Mouse (Mus musculus) liver, embryonic 13.5 days (tissue): ENCODE data around the gene Acot3. TPM values are rescaled to one million over a fixed set of nuclear protein-coding genes. Genes with fewer than 3 reads are reported as not detected.
A peak's percentile ranks its signal among the peaks of the same experiment; 100 is the strongest.
"Not testable (repeated sequence)": the region's sequence is repeated elsewhere in the genome, so short reads cannot be mapped to it uniquely, and the experiment has no call there.

Experiments used
- ATAC-seq: fragments of 200-750 bp; cut with Nextera tagmentation; 2 replicates; pipeline ENCODE4 v1.8.0; 2017; ENCODE audit warnings: low read depth, mild to moderate bottlenecking, moderate number of reproducible peaks, moderate library complexity
- DNase-seq: peaks from one replicate; pipeline ENCODE4 v3.0.0; 2022
- H3K27ac ChIP-seq: fragments of 300-500 bp; sonication (generic); 2 replicates; pipeline ENCODE4 v1.5.1; 2015; ENCODE audit warnings: moderate library complexity, mild to moderate bottlenecking, inconsistent platforms
- H3K27me3 ChIP-seq: fragments of 300-500 bp; sonication (generic); 2 replicates; pipeline ENCODE4 v1.6.1; 2015; ENCODE audit warnings: mild to moderate bottlenecking, inconsistent platforms
- H3K36me3 ChIP-seq: fragments of 300-500 bp; sonication (generic); 2 replicates; pipeline ENCODE4 v1.6.1; 2015; ENCODE audit warnings: mild to moderate bottlenecking, inconsistent platforms
- H3K4me1 ChIP-seq: fragments of 300-500 bp; sonication (generic); replicated peaks from 2 replicates; pipeline ENCODE4 v1.6.1; 2015; ENCODE audit warnings: inconsistent platforms
- H3K4me2 ChIP-seq: fragments of 300-500 bp; sonication (generic); 2 replicates; pipeline ENCODE4 v1.6.1; 2015; ENCODE audit warnings: inconsistent platforms, mild to moderate bottlenecking, moderate library complexity
- H3K4me3 ChIP-seq: fragments of 300-500 bp; sonication (generic); replicated peaks from 2 replicates; pipeline ENCODE4 v1.5.1; 2015; ENCODE audit warnings: mild to moderate bottlenecking, inconsistent platforms
- H3K9ac ChIP-seq: fragments of 300-500 bp; sonication (generic); 2 replicates; pipeline ENCODE4 v1.6.1; 2015; ENCODE audit warnings: mild to moderate bottlenecking, inconsistent platforms
- H3K9me3 ChIP-seq: fragments of 300-500 bp; sonication (generic); replicated peaks from 2 replicates; pipeline ENCODE4 v1.6.1; 2016; ENCODE audit warnings: inconsistent platforms
- WGBS: fragments of 180-500 bp; shearing (Covaris S2); methylation state at CpG from one replicate; pipeline ENCODE4 v1.1.7; 2015; ENCODE audit not compliant: insufficient replicate concordance; 5-methylcytosine and 5-hydroxymethylcytosine counted together
- polyA plus RNA-seq: library from polyadenylated mRNA; unstranded; fragments of >200 nt; fragmentation: Nextera tagmentation; extraction: Ambion mirVana; gene quantifications from 2 replicates; pipeline ENCODE4 v1.2.1, GENCODE M21; 2015

Acot3 gene
- 4.2 and 4.7 TPM in 2 replicates for polyA plus RNA-seq

GRCm38 (mm10) chr12:84051937-84052474, at the start of gene Acot3:
Acot3 (plus strand) TSS chr12:84052144.
- H3K36me3 ChIP-seq = peaks cover 9% of the 10 kb centered on the region
- WGBS = 40% methylated on average over 5 of the region's 5 CpGs
- DNase-seq = no peak
- H3K4me1 ChIP-seq = no peaks in the 10 kb centered on the region
- peak within 1 kb of the TSS; percentile 49 for H3K27ac ChIP-seq
- ATAC-seq = no peak
- no peak within 1 kb of the TSS for H3K9ac ChIP-seq
- peak within 1 kb of the TSS; percentile 64 for H3K4me2 ChIP-seq
- H3K9me3 ChIP-seq = 0 out of 2 replicates have a peak, but pooled peaks cover 6% of the 10 kb centered on the region
- H3K27me3 ChIP-seq = peaks cover 34% of the 10 kb centered on the region
- peak within 1 kb of the TSS; percentile 52 for H3K4me3 ChIP-seq

DNA sequence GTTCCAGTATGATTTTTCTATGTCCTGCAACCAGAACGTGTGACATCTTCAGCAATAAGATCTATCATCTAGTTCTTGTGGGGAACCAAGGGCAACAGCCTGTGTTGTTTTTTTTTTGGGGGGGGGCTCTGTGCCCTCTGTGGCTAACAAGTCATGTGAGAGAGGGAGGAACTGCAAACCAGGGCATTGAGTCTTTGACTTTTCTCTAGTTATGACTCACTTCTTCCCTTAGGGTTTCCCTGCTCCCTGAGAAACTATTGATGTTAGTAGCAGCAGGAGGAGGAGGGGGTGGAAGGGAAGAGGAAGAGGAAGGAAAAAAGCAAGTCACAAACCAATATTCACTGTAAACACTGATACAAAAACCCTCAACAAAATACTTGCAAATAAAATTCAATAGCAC, 48.1 kb upstream of the Acot3 start:
- H3K9me3 ChIP-seq = no peaks in the 10 kb centered on the region
- DNase-seq (no peak), ATAC-seq (no peak)
- peaks cover 7% of the 10 kb centered on the region for H3K27me3 ChIP-seq
- H3K36me3 ChIP-seq = no peaks in the 10 kb centered on the region
- H3K27ac ChIP-seq = no peak overlapping the region
- peaks cover under 1% of the 10 kb centered on the region; the same call in 1 of the 2 replicates for H3K4me1 ChIP-seq
- 45% methylated on average over 1 of the region's 1 CpGs for WGBS
- H3K9ac ChIP-seq = no peak overlapping the region
- H3K4me2 ChIP-seq = no peak overlapping the region
- H3K4me3 ChIP-seq = no peak overlapping the region

GRCm38 (mm10) chr12:84008251-84008650, 43.7 kb upstream of the Acot3 start:
- Histone ChIP-seq H3K9ac (no peak overlapping the region), H3K4me2 (no peak overlapping the region), H3K27me3 (peaks cover 35% of the 10 kb centered on the region), H3K36me3 (no peaks in the 10 kb centered on the region), H3K9me3 (no peaks in the 10 kb centered on the region), H3K4me3 (no peak overlapping the region), H3K4me1 (0 out of 2 replicates have a peak, but pooled peaks cover 4% of the 10 kb centered on the region), H3K27ac (no peak overlapping the region)
- DNase-seq (no peak), ATAC-seq (no peak)
- 77% methylated on average over 12 of the region's 12 CpGs for whole genome bisulfite sequencing

DNA sequence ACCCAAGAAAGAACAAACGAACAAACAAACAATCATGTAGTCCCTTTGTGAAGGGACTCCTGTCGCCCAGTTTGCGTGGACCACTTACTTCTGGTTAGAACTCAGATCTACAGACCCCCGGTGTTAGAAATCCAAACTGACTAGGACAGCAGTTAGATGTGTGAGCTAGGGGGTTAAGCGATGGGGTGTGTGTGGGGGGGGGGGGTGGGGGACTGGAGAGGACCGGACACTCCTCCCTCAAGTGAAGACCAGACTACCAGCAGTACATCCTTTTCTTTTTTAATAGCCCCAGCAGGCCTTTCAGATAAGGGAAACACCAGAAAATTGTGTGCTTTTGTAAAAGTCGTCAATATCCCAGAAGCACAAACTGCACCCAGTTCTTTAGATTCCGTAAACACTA, 43.2 kb upstream of the Acot3 start:
- H3K9me3 ChIP-seq = no peaks in the 10 kb centered on the region
- no peak overlapping the region for H3K27ac ChIP-seq
- H3K4me2 ChIP-seq = peak overlapping the region; percentile 53
- H3K9ac ChIP-seq = no peak overlapping the region
- peaks cover 35% of the 10 kb centered on the region for H3K27me3 ChIP-seq
- no peaks in the 10 kb centered on the region for H3K36me3 ChIP-seq
- 52% methylated on average over 8 of the region's 8 CpGs for WGBS
- H3K4me3 ChIP-seq = no peak overlapping the region
- DNase-seq = no peak
- 0 out of 2 replicates have a peak, but pooled peaks cover 4% of the 10 kb centered on the region for H3K4me1 ChIP-seq
- ATAC-seq = no peak

DNA sequence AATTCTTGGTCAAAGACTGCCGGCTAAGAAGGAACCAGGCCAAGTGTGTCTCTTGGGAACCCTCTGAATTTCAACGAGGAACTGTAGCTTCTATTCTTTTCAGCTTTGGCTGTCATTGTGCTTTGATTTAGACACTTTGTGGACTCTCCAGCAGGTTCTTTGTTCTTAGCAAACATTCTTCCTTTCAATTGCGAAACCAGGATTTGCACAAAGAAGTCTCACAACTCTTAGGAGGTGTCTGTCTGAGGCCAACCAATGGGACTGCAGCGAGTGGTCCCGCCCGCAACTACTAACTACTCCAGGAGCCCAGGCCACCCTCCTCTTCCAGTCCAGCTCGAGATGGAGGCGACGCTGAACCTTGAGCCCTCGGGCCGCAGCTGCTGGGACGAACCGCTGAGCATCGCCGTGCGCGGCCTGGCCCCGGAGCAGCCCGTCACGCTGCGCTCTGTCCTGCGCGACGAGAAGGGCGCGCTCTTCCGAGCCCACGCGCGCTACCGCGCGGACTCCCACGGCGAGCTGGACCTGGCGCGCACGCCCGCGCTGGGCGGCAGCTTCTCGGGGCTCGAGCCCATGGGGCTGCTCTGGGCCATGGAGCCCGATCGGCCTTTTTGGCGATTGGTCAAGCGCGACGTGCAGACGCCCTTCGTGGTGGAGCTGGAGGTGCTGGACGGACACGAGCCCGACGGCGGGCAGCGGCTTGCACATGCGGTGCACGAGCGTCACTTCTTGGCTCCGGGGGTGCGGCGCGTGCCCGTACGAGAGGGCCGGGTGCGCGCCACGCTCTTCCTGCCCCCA, 42.6 kb upstream of the Acot3 start, which contains the start of gene Acot1:
Acot1 (plus strand) TSS at position 320 of the 795 bp plus-strand sequence.
- H3K9me3 ChIP-seq, DNase-seq, H3K4me1 ChIP-seq, H3K36me3 ChIP-seq: not testable (repeated sequence)
- H3K4me2 ChIP-seq = peak within 1 kb of the TSS; percentile 53
- H3K9ac ChIP-seq = peak within 1 kb of the TSS; percentile 45; the same call in 1 of the 2 replicates
- peaks cover 35% of the 10 kb centered on the region for H3K27me3 ChIP-seq
- WGBS = 3% methylated on average over 52 of the region's 70 CpGs
- H3K4me3 ChIP-seq = peak within 1 kb of the TSS; percentile 47
- peak; percentile 70 for ATAC-seq
- H3K27ac ChIP-seq = peak within 1 kb of the TSS; percentile 11; the same call in 1 of the 2 replicates

DNA sequence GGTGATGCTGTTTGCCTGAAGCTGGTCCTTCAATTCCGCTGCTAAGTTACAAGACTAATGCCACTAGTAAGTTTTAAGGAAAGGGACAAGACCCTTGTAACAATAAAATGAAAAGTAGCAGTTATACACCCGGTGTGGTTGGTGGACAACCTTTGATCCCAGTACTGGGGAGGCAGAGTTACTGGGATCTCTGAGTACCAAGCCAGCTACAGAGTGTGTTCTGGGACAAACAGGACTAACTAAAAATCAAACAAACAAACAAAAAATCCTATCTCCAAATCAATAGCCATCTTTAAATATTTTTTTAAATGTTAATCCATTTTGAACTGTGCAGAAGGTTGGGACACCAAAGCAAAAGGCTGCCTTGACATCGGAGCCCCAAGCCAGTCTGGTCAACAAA, 41.7 kb upstream of the Acot3 start:
- Histone ChIP-seq H3K9ac (0 out of 2 replicates have a peak overlapping the region, but pooled peaks have one; percentile 45), H3K4me3 (peak overlapping the region; percentile 47), H3K4me2 (peak overlapping the region; percentile 53), H3K9me3 (no peaks in the 10 kb centered on the region), H3K27ac (no peak overlapping the region), H3K4me1 (0 out of 2 replicates have a peak, but pooled peaks cover 4% of the 10 kb centered on the region), H3K27me3 (peaks cover 35% of the 10 kb centered on the region), H3K36me3 (no peaks in the 10 kb centered on the region)
- no peak for ATAC-seq
- 62% methylated on average over 3 of the region's 3 CpGs for WGBS
- no peak for DNase-seq

DNA sequence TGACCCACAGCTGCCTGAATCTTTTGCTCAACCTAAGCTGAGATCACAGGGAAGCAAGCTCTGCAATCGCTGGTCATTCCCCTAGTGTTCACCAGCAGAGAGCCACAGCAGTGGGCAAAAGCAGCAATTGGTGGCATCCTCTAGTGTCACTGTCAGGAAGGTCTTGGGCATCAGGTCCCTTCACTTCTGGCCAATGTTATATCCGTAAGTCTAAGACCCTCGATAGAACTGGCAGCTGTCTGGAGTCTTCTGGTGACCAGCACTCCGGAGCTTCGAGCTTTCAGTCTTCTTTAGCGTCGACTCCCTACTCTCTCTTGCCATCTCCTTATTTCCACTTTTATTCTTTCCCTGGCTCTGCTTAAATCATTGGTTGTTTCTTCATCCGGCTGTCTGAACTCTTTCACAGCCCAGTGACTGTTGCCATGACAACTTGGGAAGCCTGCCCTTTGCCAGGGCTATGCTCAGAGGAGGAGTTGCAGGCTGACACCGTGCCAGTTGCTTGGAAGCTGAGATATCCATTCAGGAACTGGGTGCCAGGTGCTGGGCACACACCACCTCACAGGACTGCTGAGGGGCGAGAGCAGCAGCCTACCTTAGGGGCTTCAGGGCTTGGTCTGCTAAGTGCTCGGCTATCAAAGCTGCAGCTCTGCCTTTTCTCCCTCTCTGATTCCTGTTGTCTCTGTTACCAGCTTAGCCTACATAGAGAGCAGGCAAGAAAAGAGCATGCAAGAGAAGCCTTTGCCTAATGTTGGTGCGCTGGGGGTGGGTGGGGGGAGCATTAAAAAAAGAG, 40.5 kb upstream of the Acot3 start:
- H3K27ac ChIP-seq = no peak overlapping the region
- WGBS = 51% methylated on average over 12 of the region's 12 CpGs
- H3K4me2 ChIP-seq = peak overlapping the region; percentile 53
- 0 out of 2 replicates have a peak, but pooled peaks cover 4% of the 10 kb centered on the region for H3K4me1 ChIP-seq
- H3K27me3 ChIP-seq = peaks cover 35% of the 10 kb centered on the region
- H3K9me3 ChIP-seq = no peaks in the 10 kb centered on the region
- H3K4me3 ChIP-seq = peak overlapping the region; percentile 16; the same call in 1 of the 2 replicates
- H3K36me3 ChIP-seq = no peaks in the 10 kb centered on the region
- no peak for DNase-seq
- ATAC-seq = no peak
- H3K9ac ChIP-seq = no peak overlapping the region

DNA sequence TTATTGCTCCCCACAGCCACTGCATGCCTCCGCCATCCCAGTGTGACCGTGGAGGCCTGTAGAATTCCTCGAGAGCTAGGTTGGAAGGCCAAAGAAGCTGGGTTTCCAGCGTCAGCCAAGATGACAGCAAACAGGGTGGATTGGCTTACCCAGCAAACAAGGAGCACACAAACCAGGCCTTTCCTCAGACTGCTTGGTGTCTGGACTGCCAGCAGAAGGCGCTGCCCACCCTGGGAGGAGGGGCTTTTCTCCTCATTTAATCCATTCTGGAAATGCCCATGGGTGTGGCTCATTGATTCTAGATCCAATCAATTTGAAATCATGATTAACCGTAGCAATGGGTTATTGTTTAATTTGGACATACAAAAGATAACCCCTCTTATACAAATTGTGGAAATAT, 38.8 kb upstream of the Acot3 start:
- ATAC-seq (no peak), DNase-seq (no peak)
- peaks cover 35% of the 10 kb centered on the region for H3K27me3 ChIP-seq
- no peaks in the 10 kb centered on the region for H3K36me3 ChIP-seq
- H3K9me3 ChIP-seq = no peaks in the 10 kb centered on the region
- H3K4me2 ChIP-seq = no peak overlapping the region
- 65% methylated on average over 6 of the region's 6 CpGs for WGBS
- no peak overlapping the region for H3K27ac ChIP-seq
- 0 out of 2 replicates have a peak, but pooled peaks cover 4% of the 10 kb centered on the region for H3K4me1 ChIP-seq
- H3K9ac ChIP-seq = no peak overlapping the region
- H3K4me3 ChIP-seq = no peak overlapping the region

GRCm38 (mm10) chr12:84013701-84014100, 38.2 kb upstream of the Acot3 start:
- no peak overlapping the region for H3K4me2 ChIP-seq
- WGBS = 76% methylated on average over 7 of the region's 7 CpGs
- peaks cover 30% of the 10 kb centered on the region for H3K27me3 ChIP-seq

DNA sequence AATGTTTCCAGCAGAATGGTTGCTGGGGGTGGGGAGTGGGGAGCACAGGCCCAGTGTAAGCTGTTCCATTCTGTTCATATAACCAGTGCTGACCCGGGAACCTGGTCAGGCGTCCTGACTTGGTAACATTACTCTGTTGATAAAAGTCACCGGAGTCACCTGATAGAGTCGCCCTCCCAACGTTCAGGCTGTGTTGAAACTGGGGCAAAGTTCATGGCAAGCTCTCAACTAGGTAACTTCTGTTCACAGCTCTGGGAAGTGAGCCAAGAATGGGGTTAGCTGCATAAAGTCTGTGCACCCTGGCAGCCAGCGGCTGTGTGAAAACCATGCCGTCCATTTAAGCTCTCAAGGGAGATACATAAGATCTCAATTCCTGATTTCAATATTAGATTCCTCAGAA, 31.4 kb upstream of the Acot3 start:
- H3K4me3 ChIP-seq, H3K4me2 ChIP-seq, H3K9me3 ChIP-seq, H3K9ac ChIP-seq, H3K27me3 ChIP-seq, DNase-seq, H3K36me3 ChIP-seq, H3K27ac ChIP-seq, H3K4me1 ChIP-seq: not testable (repeated sequence)
- 53% methylated on average over 7 of the region's 7 CpGs for WGBS
- peak; percentile 79 for ATAC-seq

More at GRCm38 (mm10) chr12:84013701-84014100, 38.2 kb upstream of the Acot3 start:
- ATAC-seq (no peak), DNase-seq (no peak)
- Histone ChIP-seq H3K9ac (no peak overlapping the region), H3K27ac (no peak overlapping the region), H3K9me3 (no peaks in the 10 kb centered on the region), H3K36me3 (no peaks in the 10 kb centered on the region; the same call in 1 of the 2 replicates), H3K4me1 (0 out of 2 replicates have a peak, but pooled peaks cover 4% of the 10 kb centered on the region), H3K4me3 (no peak overlapping the region)

DNA sequence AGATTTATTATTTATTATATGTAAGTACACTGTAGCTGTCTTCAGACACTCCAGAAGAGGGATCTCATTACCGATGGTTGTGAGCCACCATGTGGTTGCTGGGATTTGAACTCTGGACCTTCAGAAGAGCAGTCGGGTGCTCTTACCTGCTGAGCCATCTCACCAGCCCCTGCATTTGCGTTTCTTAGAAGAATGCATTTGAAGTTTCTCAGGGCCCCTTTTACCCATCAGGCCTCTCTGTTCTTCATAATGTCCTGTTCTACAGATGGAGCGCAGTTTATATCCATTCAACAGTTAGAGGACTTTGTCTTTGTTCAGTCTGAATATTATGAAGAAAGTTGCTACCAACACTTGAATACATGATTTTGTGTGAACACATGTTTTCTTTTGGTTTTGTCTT, 29.7 kb upstream of the Acot3 start:
- WGBS = 72% methylated on average over 4 of the region's 4 CpGs
- ATAC-seq, H3K4me3 ChIP-seq: not testable (repeated sequence)

More for the DNA sequence above, 29.7 kb upstream of the Acot3 start:
- not testable (repeated sequence) for H3K36me3 ChIP-seq, H3K4me2 ChIP-seq, H3K4me1 ChIP-seq, H3K27ac ChIP-seq, H3K9ac ChIP-seq, H3K9me3 ChIP-seq, H3K27me3 ChIP-seq, DNase-seq
